Comparison of ENCODE assay signal across 23 mouse cellular contexts in genomic region chr12:28958661-28959060, GRCm38 (mm10).
DNase-seq lines count a peak whose midpoint lies in the region; ATAC-seq lines count a peak whose summit lies in the region.
"Had no signal": no experiment of that assay in that cellular context is flagged by ENCODE, and none has a peak within 500 bp of the region (broad histone marks: within the 10 kb centered on the region; RNA-seq: fewer than 3 reads in every experiment).

No protein-coding gene starts in this region.

- no peak for ATAC-seq in kidney, embryonic 16.5 days (ENCODE audit: low FRiP score, low TSS enrichment)
- ATAC-seq: activated CD4-positive, CD25-positive, alpha-beta regulatory T cell, adult 4 months; forebrain, embryonic 15.5 days; hindbrain, embryonic 16.5 days; inflammation-experienced regulatory T-cells, adult 6 months had no signal

- H3K4me2 ChIP-seq in kidney, embryonic 16.5 days (replicated peaks; ENCODE audit: low read depth, low read length): no peak overlapping the region
- H3K4me2 ChIP-seq: forebrain, embryonic 15.5 days; hindbrain, embryonic 12.5 days had no signal

- DNase-seq in heart, adult 11 months: peak; percentile 48
- DNase-seq in heart, adult 8-10 months (ENCODE audit: low spot score): no peak
- peak; percentile 46 to 47 for DNase-seq in kidney, adult 8-10 months
- peak; percentile 75 for DNase-seq in Muller cell, postnatal 12 days (ENCODE audit: inconsistent ontology term)
- DNase-seq in kidney, postnatal 14 days: peak; percentile 30
- no peak for DNase-seq in left cerebral cortex, postnatal 14 days (ENCODE audit: low spot score in 2 of 2)
- no peak for DNase-seq in adrenal gland, postnatal 4 days (ENCODE audit: low spot score in 2 of 2)
- DNase-seq: adrenal gland, postnatal 14 days; cerebellum, adult 18-20 months; cerebellum, adult 9-11 months; cerebellum, postnatal 36 days; gastrocnemius, postnatal 14 days; heart, postnatal 10 days; heart, postnatal 4 days had no signal

- H3K4me3 ChIP-seq in kidney, embryonic 16.5 days (ENCODE audit: low read length): no peak overlapping the region
- H3K4me3 ChIP-seq: erythroblast, embryonic 14.5 days; forebrain, embryonic 10.5 days; forebrain, embryonic 15.5 days; heart, embryonic 10.5 days; hindbrain, embryonic 12.5 days had no signal

- no peak overlapping the region for H3K27ac ChIP-seq in kidney, embryonic 16.5 days (ENCODE audit: low read length)
- H3K27ac ChIP-seq: forebrain, embryonic 10.5 days; forebrain, embryonic 15.5 days; heart, embryonic 10.5 days; hindbrain, embryonic 12.5 days had no signal

- H3K27me3 ChIP-seq in kidney, embryonic 16.5 days (ENCODE audit: insufficient read depth, low read length): no peaks in the 10 kb centered on the region
- H3K27me3 ChIP-seq: forebrain, embryonic 15.5 days; hindbrain, embryonic 12.5 days had no signal

- no peaks in the 10 kb centered on the region for H3K4me1 ChIP-seq in kidney, embryonic 16.5 days (ENCODE audit: insufficient read depth, low read length)
- H3K4me1 ChIP-seq: forebrain, embryonic 10.5 days; forebrain, embryonic 15.5 days; heart, embryonic 10.5 days; hindbrain, embryonic 12.5 days had no signal

- H3K9ac ChIP-seq in kidney, embryonic 16.5 days (replicated peaks; ENCODE audit: low read length): no peak overlapping the region
- H3K9ac ChIP-seq: forebrain, embryonic 15.5 days; hindbrain, embryonic 12.5 days had no signal

- H3K9me3 ChIP-seq in kidney, embryonic 16.5 days (ENCODE audit: low read length): no peaks in the 10 kb centered on the region
- H3K9me3 ChIP-seq: forebrain, embryonic 10.5 days; forebrain, embryonic 15.5 days; heart, embryonic 10.5 days; hindbrain, embryonic 12.5 days had no signal

- intact Hi-C loops in left cerebral cortex, postnatal 14 days (cut with DNase I): no loop called here

- no peaks in the 10 kb centered on the region for H3K36me3 ChIP-seq in kidney, embryonic 16.5 days (ENCODE audit: insufficient read depth, low read length)
- H3K36me3 ChIP-seq: forebrain, embryonic 10.5 days; forebrain, embryonic 15.5 days; heart, embryonic 10.5 days; hindbrain, embryonic 12.5 days had no signal

- WGBS in kidney, embryonic 16.5 days: 84% methylated on average over 1 of the region's 1 CpGs

Comparison
In these comparisons a context has a peak if more than half of its experiments do, and no peak if none do; other contexts are left out.
1. DNase-seq: peak in heart, adult 11 months (single experiment), kidney, adult 8-10 months (2 of 2), Muller cell, postnatal 12 days (single experiment) and kidney, postnatal 14 days (single experiment); none in heart, adult 8-10 months (single experiment), left cerebral cortex, postnatal 14 days (0 of 2) and adrenal gland, postnatal 4 days (0 of 2).